Mouse (Mus musculus): Measurements from ENCODE around the gene Nckipsd.

DNA sequence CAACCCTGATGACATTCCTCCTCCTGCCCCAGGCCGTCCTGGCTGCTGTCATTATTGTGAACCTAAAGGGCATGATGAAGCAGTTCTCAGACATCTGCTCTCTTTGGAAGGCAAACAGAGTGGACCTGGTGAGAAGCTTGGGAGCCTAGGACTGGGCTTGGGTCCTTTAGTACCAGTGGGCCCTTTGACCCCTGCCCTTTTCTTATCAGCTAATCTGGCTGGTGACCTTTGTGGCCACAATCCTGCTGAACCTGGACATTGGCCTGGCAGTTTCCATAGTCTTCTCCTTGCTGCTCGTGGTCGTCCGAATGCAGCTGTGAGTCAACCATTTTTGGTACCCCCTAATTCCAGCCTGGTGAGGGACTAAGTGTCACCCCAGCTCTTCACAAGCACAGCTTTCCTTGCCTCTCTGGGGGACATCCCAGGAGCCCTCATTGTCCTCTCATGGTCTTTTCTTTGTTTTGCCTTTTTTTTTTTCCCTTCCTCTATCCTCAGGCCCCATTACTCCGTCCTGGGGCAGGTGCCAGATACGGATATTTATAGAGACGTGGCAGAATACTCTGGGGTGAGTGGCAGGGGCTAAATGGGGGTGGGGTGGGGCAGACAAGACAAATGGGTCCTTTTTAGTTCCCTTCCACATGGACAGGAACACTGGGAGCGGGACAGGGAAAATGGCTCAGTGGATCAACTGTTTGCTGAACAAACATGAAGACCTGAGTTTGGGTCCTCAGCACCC lies 50.8 kb downstream of the Nckipsd start:
- TF ChIP-seq CTCF (IDR thresholded peaks at IDR 0.05) (no peak), POLR2A (IDR thresholded peaks at IDR 0.05; ENCODE audit: insufficient read depth, low read depth, low read length) (no peak), EP300 (IDR thresholded peaks at IDR 0.05; ENCODE audit: insufficient read depth, low read depth, low read length) (no peak)

Measured in heart, adult 2 months (tissue).